Mouse (Mus musculus) cortical plate, adult 2 months (tissue): ENCODE results near the gene Ocm. TPM values are rescaled to one million over a fixed set of nuclear protein-coding genes. Genes with fewer than 3 reads are reported as not detected.

Experiments
- H3K27ac ChIP-seq: fragments of 200-500 bp; 2 replicates; pipeline ENCODE4 v1.5.1; 2012; ENCODE audit warnings: low read length, control low read depth, inconsistent platforms; ENCODE audit not compliant: insufficient read depth
- H3K4me1 ChIP-seq: fragments of 200-500 bp; 2 replicates; pipeline ENCODE4 v1.6.1; 2011; ENCODE audit warnings: low read length; ENCODE audit not compliant: control insufficient read depth, insufficient read depth
- H3K4me3 ChIP-seq: fragments of 200-500 bp; 2 replicates; pipeline ENCODE4 v1.5.1; 2011; ENCODE audit warnings: mild to moderate bottlenecking, low read length, control low read depth; ENCODE audit not compliant: insufficient read depth
- CTCF ChIP-seq: fragments of 200-500 bp; IDR thresholded peaks from 2 replicates; pipeline ENCODE4 v1.5.1; 2011; ENCODE audit warnings: mild to moderate bottlenecking, control low read depth, low read length; ENCODE audit not compliant: insufficient read depth; ENCODE audit errors: extremely low read depth
- POLR2A ChIP-seq: fragments of 200-500 bp; IDR thresholded peaks from 2 replicates; pipeline ENCODE4 v1.6.1; 2011; ENCODE audit warnings: mild to moderate bottlenecking, low read length, control low read depth; ENCODE audit not compliant: insufficient read depth; ENCODE audit errors: extremely low read depth
- polyA plus RNA-seq: library from polyadenylated mRNA; depleted of rRNA; stranded (reverse); fragments of >200 nt; gene quantifications from 2 replicates; pipeline ENCODE4 v1.2.3, GENCODE M21; 2012; rRNA removed

The Ocm gene
- 1.8 TPM in 2 replicates for polyA plus RNA-seq

GRCm38 (mm10) chr5:144026620-144027263, at the start of gene Ocm:
Gene Ocm (minus strand): TSS chr5:144026670.
- Histone ChIP-seq H3K4me1 (no peaks in the 10 kb centered on the region), H3K27ac (no peak within 1 kb of the TSS), H3K4me3 (no peak within 1 kb of the TSS)
- TF ChIP-seq POLR2A (no peak), CTCF (no peak)

DNA sequence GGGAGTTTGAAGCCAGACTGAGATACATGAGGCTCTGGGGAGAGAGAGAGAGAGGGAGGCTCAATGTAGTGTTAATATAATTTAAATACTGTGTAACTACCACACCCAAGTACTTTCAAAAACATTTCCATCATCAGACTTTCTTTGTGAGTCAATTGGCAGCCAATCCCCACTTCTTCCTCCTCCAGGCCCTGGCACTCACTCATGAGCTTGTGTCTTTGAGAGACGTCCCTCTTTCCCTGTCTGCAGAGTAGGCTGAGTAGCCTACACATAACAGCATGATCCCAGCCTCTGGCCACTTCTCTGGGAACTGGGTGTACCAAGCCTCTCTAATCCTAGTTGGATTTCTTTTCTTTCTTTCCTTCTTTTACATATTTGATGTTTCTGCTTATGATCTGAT, 44.8 kb upstream of the Ocm start:
- no peak for TF ChIP-seq POLR2A
- H3K4me3 ChIP-seq: no peak overlapping the region
- H3K4me1 ChIP-seq: no peaks in the 10 kb centered on the region
- H3K27ac ChIP-seq: no peak overlapping the region

GRCm38 (mm10) chr5:144070064-144070463, 43.6 kb upstream of the Ocm start:
- TF ChIP-seq CTCF (no peak), POLR2A (no peak)
- no peak overlapping the region for H3K27ac ChIP-seq
- H3K4me3 ChIP-seq: no peak overlapping the region
- H3K4me1 ChIP-seq: no peaks in the 10 kb centered on the region

- H3K27ac ChIP-seq: no peak overlapping the region
- H3K4me1 ChIP-seq: peaks cover 2% of the 10 kb centered on the region; the same call in 1 of the 2 replicates
- no peak overlapping the region for H3K4me3 ChIP-seq
- TF ChIP-seq POLR2A (no peak), CTCF (no peak)
These were observed 39.6 kb upstream of the Ocm start for GRCm38 (mm10) chr5:144066036-144066435.

DNA sequence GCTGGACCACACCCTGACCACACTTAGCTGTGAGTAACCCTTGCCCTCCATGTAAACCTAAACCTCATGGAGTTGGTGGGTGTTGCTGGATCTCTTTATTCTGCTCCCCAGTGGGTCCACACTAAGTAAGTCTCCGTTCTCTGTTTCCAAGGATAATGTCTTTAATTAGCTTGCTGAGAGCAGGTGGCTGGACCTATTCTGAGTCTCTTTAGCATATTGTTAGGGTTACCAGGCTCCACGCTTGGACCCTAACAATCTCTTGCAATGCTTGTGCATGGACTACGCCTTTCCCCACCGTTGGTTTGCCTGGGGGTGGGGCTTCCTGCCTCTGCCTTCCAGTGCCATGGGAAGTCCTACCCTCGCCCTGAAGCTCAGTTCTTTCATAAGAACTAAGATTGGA, 37.6 kb upstream of the Ocm start:
- no peak for TF ChIP-seq CTCF
- TF ChIP-seq POLR2A: no peak
- Histone ChIP-seq H3K4me1 (peaks cover 2% of the 10 kb centered on the region; the same call in 1 of the 2 replicates), H3K27ac (no peak overlapping the region), H3K4me3 (no peak overlapping the region)

- Histone ChIP-seq H3K27ac (no peak overlapping the region), H3K4me1 (peaks cover 1% of the 10 kb centered on the region), H3K4me3 (no peak overlapping the region)
- TF ChIP-seq POLR2A (no peak), CTCF (no peak)
These were observed 27.9 kb upstream of the Ocm start for GRCm38 (mm10) chr5:144054340-144054739.

GRCm38 (mm10) chr5:144053450-144053849, 27.0 kb upstream of the Ocm start:
- peaks cover 1% of the 10 kb centered on the region for H3K4me1 ChIP-seq
- H3K27ac ChIP-seq: no peak overlapping the region
- H3K4me3 ChIP-seq: no peak overlapping the region
- TF ChIP-seq POLR2A: no peak
- no peak for TF ChIP-seq CTCF

DNA sequence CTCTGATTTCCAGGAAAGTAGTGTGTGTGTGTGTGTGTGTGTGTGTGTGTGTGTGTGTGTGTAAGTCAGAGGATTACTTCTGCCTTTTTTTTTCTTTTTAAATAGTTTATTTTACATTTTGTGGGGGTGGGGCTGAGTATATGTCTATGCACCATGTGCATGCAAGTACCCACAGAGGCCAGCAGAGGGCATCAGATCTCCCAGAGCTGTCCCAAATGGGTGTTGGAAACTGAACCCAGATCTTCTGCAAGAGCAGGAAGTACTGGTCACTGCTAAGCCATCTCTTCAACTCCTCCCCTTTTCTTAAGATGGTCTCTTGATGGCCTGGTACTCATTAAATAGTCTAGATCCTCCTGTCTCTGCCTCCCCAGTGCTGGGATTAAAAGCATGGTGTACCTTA, 24.8 kb upstream of the Ocm start:
- peaks cover 1% of the 10 kb centered on the region for H3K4me1 ChIP-seq
- TF ChIP-seq CTCF (no peak; the same call in 1 of the 2 replicates), POLR2A (no peak)
- H3K27ac ChIP-seq: no peak overlapping the region
- no peak overlapping the region for H3K4me3 ChIP-seq

DNA sequence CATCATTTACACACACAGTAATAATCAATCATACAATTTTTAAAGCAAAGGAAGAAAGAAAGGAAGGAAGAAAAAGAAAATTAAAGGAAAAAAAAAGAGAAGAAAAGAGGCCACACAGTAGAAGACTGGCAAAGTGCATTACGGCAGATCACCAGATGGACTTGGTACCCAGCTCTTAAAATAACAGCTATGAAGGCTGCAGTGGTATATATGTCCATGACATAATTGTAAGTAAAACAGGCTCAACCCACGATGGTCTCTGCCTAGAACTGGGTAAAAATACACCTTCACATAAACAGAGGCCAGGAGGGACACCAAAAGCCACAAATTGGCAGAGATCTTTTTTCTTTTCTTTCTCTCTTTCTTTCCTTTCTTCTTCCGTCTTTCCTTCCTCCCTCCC, 23.4 kb upstream of the Ocm start:
- TF ChIP-seq CTCF (no peak), POLR2A (no peak)
- Histone ChIP-seq H3K4me1 (peaks cover 1% of the 10 kb centered on the region), H3K4me3 (no peak overlapping the region), H3K27ac (peak overlapping the region; percentile 73; the same call in 1 of the 2 replicates)

GRCm38 (mm10) chr5:144047324-144047723, 20.9 kb upstream of the Ocm start:
- H3K4me3 ChIP-seq: no peak overlapping the region
- TF ChIP-seq CTCF (no peak), POLR2A (no peak)
- H3K27ac ChIP-seq: peak overlapping the region; percentile 2; the same call in 1 of the 2 replicates
- H3K4me1 ChIP-seq: no peaks in the 10 kb centered on the region; the same call in 1 of the 2 replicates
